Mouse (Mus musculus): Measurements from ENCODE around the gene Iqcg. TPM values are rescaled to one million over a fixed set of nuclear protein-coding genes. Genes with fewer than 3 reads are reported as not detected.

The Iqcg gene
- total RNA-seq, 2 experiments from 2014 or later, result 2.0 TPM

DNA sequence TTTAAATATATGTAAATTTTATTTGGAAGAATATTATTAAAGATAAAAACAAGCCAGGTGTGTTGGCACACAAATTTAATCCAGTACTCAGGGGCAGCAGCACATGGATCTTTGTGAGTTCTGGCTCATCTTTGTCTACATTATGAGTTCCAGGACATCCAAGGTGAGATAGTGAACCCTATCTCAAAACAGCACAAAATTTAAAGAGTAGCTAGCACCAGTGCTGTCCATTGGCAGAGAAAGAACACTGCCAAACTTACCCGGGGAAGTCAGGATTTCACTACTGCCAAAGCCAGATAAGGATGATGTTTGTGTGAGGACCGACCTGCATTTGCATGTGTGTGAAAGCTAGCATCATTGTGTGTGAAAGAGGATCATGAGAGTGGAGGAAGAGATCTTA lies 83.0 kb downstream of the Iqcg start:
- no peak for DNase-seq

- DNase-seq, result no peak
These were observed 83.5 kb downstream of the Iqcg start for GRCm38 (mm10) chr16:32972535-32972934.

Small RNA genes lying within 50 kb of the gene (microRNA-seq; reads per million reads assigned to microRNA genes)
- gene Gm22231 (0 reads per million in 2 experiments), gene Mir1947 (0.64 to 0.75 reads per million in 2 experiments)

Other genes with a start within 250 kb of the Iqcg start
- gene Smbd1, start 245.7 kb downstream of the Iqcg start, total RNA-seq (2021), result not detected
- gene Fyttd1, start 178.7 kb downstream of the Iqcg start, total RNA-seq (2021), result 100 to 1,000 TPM; 134 to 138 TPM
- 10 to 100 TPM; 33.5 to 38.6 TPM for gene Rubcn, start 178.5 kb downstream of the Iqcg start, total RNA-seq (2021)
- 10 to 100 TPM; 21.3 to 26.4 TPM for gene Lrch3, start 142.1 kb downstream of the Iqcg start, total RNA-seq (2021)
- gene Rpl35a, start 235 bp upstream of the Iqcg start, total RNA-seq (2021), result 100 to 1,000 TPM; 413 to 441 TPM
- gene Lmln, start 6.3 kb upstream of the Iqcg start, total RNA-seq (2021), result 1 to 10 TPM; 2.2 TPM
- gene Osbpl11, start 128.9 kb upstream of the Iqcg start, total RNA-seq (2021), result 10 to 100 TPM; 14.8 to 14.9 TPM
- gene Snx4, start 195.2 kb upstream of the Iqcg start, total RNA-seq (2021), result 10 to 100 TPM; 31.4 to 37.7 TPM